Mouse (Mus musculus) CH12.LX (cell line): ENCODE results near the gene Pfn1.
A peak's percentile ranks its signal among the peaks of the same experiment; 100 is the strongest.

ENCODE experiments used
- CTCF ChIP-seq, 2 experiments: IDR thresholded peaks in 1 of 2; conservative IDR thresholded peaks in 1 of 2; 2 replicates each; pipeline ENCODE4 v1.5.1; 2011 to 2012; ENCODE audit warnings: low read depth in 2 of 2, low read length in 2 of 2, improper control_type of control experiment in 1 of 2, inconsistent platforms in 1 of 2, mild to moderate bottlenecking in 1 of 2, moderate library complexity in 1 of 2
- ELF1 ChIP-seq: IDR thresholded peaks from 2 replicates; pipeline ENCODE4 v1.6.1; 2014; ENCODE audit warnings: low read depth, mild to moderate bottlenecking, inconsistent platforms, low read length, improper control_type of control experiment
- GABPA ChIP-seq: IDR thresholded peaks from 2 replicates; pipeline ENCODE4 v1.6.1; 2012; ENCODE audit warnings: low read depth, low read length, improper control_type of control experiment, inconsistent platforms; ENCODE audit not compliant: insufficient replicate concordance
- HCFC1 ChIP-seq: IDR thresholded peaks from 2 replicates; pipeline ENCODE4 v1.6.1; 2012; ENCODE audit warnings: low read depth, mild to moderate bottlenecking, inconsistent platforms, low read length, improper control_type of control experiment
- PAX5 ChIP-seq: IDR thresholded peaks from 2 replicates; pipeline ENCODE4 v1.6.1; 2012; ENCODE audit warnings: low read length, inconsistent platforms, mixed read lengths
- POLR2A ChIP-seq: IDR thresholded peaks from 2 replicates; pipeline ENCODE4 v1.6.1; 2011; ENCODE audit warnings: low read depth, mild to moderate bottlenecking, improper control_type of control experiment, low read length
- POLR2AphosphoS2 ChIP-seq: IDR thresholded peaks from 2 replicates; pipeline ENCODE4 v1.6.1; 2011; ENCODE audit warnings: low read depth, low read length, improper control_type of control experiment
- RAD21 ChIP-seq: IDR thresholded peaks from 2 replicates; pipeline ENCODE4 v1.6.1; 2011; ENCODE audit warnings: low read depth, mild to moderate bottlenecking, low read length, improper control_type of control experiment, moderate library complexity
- UBTF ChIP-seq: IDR thresholded peaks from 2 replicates; pipeline ENCODE4 v1.6.1; 2012; ENCODE audit warnings: low read depth, mild to moderate bottlenecking, inconsistent platforms, low read length, improper control_type of control experiment, moderate library complexity
- USF1 ChIP-seq: IDR thresholded peaks from 2 replicates; pipeline ENCODE4 v1.6.1; 2014; ENCODE audit warnings: low read depth, mild to moderate bottlenecking, inconsistent platforms, low read length, improper control_type of control experiment
- USF2 ChIP-seq: conservative IDR thresholded peaks from 2 replicates; pipeline ENCODE4 v1.6.1; 2011; ENCODE audit warnings: low read depth, low read length, improper control_type of control experiment
- ZMIZ1 ChIP-seq: IDR thresholded peaks from 2 replicates; pipeline ENCODE4 v1.6.1; 2012; ENCODE audit warnings: low read depth, mild to moderate bottlenecking, inconsistent platforms, low read length, improper control_type of control experiment
- ZNF384 ChIP-seq: IDR thresholded peaks from 2 replicates; pipeline ENCODE4 v1.6.1; 2012; ENCODE audit warnings: low read depth, low read length, improper control_type of control experiment, inconsistent platforms

- TF ChIP-seq UBTF (no peak), CTCF (conservative IDR thresholded peaks at IDR 0.05 in 1 of 2, IDR thresholded peaks at IDR 0.05 in 1 of 2; ENCODE audit: low read depth in 2 of 2, low read length in 2 of 2) (peak; percentile 97 to 99), USF1 (no peak), ZNF384 (peak; percentile 45; the same call in 1 of the 2 replicates), RAD21 (no peak; the same call in none of the 2 replicates), USF2 (no peak), HCFC1 (no peak), POLR2AphosphoS2 (no peak), ELF1 (no peak), GABPA (no peak), POLR2A (no peak), ZMIZ1 (no peak), PAX5 (no peak)
Observed at GRCm38 (mm10) chr11:70605024-70605566, 49.3 kb downstream of the Pfn1 start.
